ENCODE assay signal across 11 mouse cellular contexts in the genomic region with DNA sequence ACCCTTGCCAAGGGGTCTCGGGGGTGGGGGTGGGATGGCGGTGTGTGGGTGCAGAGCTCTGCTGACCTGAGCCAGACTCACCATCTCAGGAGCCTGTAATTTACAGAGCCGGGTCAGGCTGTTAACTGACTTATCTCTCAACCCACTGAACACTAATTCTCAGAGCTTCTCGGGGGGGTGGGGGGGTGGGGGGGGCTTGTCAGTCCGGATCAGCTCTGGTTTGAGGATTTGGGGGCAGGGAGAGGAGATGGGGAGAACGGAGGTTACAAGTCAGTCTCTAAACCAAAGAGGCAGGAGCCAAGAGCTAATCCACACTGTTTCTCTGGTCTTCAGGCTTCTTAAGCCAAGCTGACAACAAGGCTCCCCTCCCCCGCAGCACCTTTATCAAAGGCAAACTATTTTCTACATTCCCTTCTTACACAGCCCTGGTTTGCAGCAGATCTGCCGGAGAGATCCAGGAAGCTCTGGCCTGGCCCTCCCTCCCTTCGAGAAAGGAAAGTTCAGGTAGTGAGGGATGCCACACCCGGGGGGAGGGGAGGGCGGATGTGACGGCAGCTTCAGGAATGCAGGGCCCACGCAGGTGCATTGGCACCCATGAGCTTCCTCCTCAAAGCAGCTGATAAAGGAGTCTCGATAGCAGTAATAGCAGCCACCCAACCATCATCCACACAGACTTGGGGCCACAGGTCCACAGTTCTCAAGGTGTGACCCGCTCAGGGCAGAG. TPM values are rescaled to one million over a fixed set of nuclear protein-coding genes. Genes with fewer than 3 reads are reported as not detected.
DNase-seq lines count a peak whose midpoint lies in the region; ATAC-seq and TF ChIP-seq lines count a peak whose summit lies in the region.
"Had no signal": no experiment of that assay in that cellular context is flagged by ENCODE, and none has a peak within 500 bp of the region (broad histone marks: within the 10 kb centered on the region; RNA-seq: fewer than 3 reads in every experiment).

No protein-coding gene starts in this region.

- no peak overlapping the region for H3K4me2 ChIP-seq in midbrain, embryonic 12.5 days (replicated peaks)
- H3K4me2 ChIP-seq in midbrain, postnatal 0 days (ENCODE audit: low read depth, low read length, poor library complexity, severe bottlenecking), result no peak overlapping the region
- H3K4me2 ChIP-seq in lung, postnatal 0 days (replicated peaks; ENCODE audit: low read depth, low read length), result no peak overlapping the region
- H3K4me2 ChIP-seq: limb, embryonic 12.5 days had no signal

- H3K4me3 ChIP-seq in midbrain, embryonic 12.5 days, result no peak overlapping the region
- no peak overlapping the region for H3K4me3 ChIP-seq in midbrain, postnatal 0 days (ENCODE audit: low read depth, low read length)
- peak overlapping the region; percentile 38 for H3K4me3 ChIP-seq in kidney, adult 2 months (ENCODE audit: insufficient read depth, low read depth, low read length)
- no peak overlapping the region for H3K4me3 ChIP-seq in lung, postnatal 0 days (ENCODE audit: low read depth, low read length)
- H3K4me3 ChIP-seq: forebrain, embryonic 10.5 days; limb, embryonic 12.5 days had no signal

- peaks cover 21% of the 10 kb centered on the region for H3K27me3 ChIP-seq in midbrain, embryonic 12.5 days
- 0 out of 2 replicates have a peak, but pooled peaks cover 4% of the 10 kb centered on the region for H3K27me3 ChIP-seq in midbrain, postnatal 0 days (ENCODE audit: insufficient read depth, low read length)
- H3K27me3 ChIP-seq in kidney, adult 2 months (replicated peaks; ENCODE audit: control insufficient read depth, insufficient read depth, low read length), result no peaks in the 10 kb centered on the region
- 0 out of 2 replicates have a peak, but pooled peaks cover 6% of the 10 kb centered on the region for H3K27me3 ChIP-seq in lung, postnatal 0 days (replicated peaks; ENCODE audit: insufficient read depth, low read length)

- TF ChIP-seq CTCF in midbrain, postnatal 0 days (IDR thresholded peaks at IDR 0.05), result no peak
- TF ChIP-seq CTCF in kidney, adult 2 months (conservative IDR thresholded peaks at IDR 0.05; ENCODE audit: insufficient read depth, insufficient read length, low read depth, low read length), result no peak
- no peak for TF ChIP-seq CTCF in lung, postnatal 0 days (IDR thresholded peaks at IDR 0.05)

- 0 out of 2 replicates have a peak overlapping the region, but pooled peaks have one; percentile 3 for H3K9ac ChIP-seq in midbrain, embryonic 12.5 days (replicated peaks)
- no peak overlapping the region for H3K9ac ChIP-seq in midbrain, postnatal 0 days (replicated peaks; ENCODE audit: low read length, poor library complexity, severe bottlenecking)
- H3K9ac ChIP-seq in lung, postnatal 0 days (replicated peaks; ENCODE audit: low read depth), result no peak overlapping the region
- H3K9ac ChIP-seq: limb, embryonic 12.5 days had no signal

- H3K36me3 ChIP-seq in midbrain, embryonic 12.5 days, result no peaks in the 10 kb centered on the region
- H3K36me3 ChIP-seq in midbrain, postnatal 0 days (ENCODE audit: insufficient read depth, low read length), result no peaks in the 10 kb centered on the region
- no peaks in the 10 kb centered on the region for H3K36me3 ChIP-seq in kidney, adult 2 months (ENCODE audit: control insufficient read depth, insufficient read depth, low read length)
- no peaks in the 10 kb centered on the region for H3K36me3 ChIP-seq in lung, postnatal 0 days (ENCODE audit: insufficient read depth, low read length)
- H3K36me3 ChIP-seq: forebrain, embryonic 10.5 days; limb, embryonic 12.5 days had no signal

- ATAC-seq in midbrain, embryonic 12.5 days (ENCODE audit: low FRiP score, low read depth), result no peak
- no peak for ATAC-seq in midbrain, postnatal 0 days (ENCODE audit: low FRiP score)
- ATAC-seq in lung, postnatal 0 days, result peak; percentile 37

- peak; percentile 34 for TF ChIP-seq POLR2A in kidney, adult 2 months (IDR thresholded peaks at IDR 0.05; ENCODE audit: low read depth, low read length)

- peaks cover 17% of the 10 kb centered on the region for H3K4me1 ChIP-seq in midbrain, embryonic 12.5 days
- H3K4me1 ChIP-seq in midbrain, postnatal 0 days (ENCODE audit: insufficient read depth, low read length), result peaks cover 5% of the 10 kb centered on the region
- H3K4me1 ChIP-seq in kidney, adult 2 months (ENCODE audit: control insufficient read depth, insufficient read depth, low read length), result peaks cover 45% of the 10 kb centered on the region
- H3K4me1 ChIP-seq in lung, postnatal 0 days (ENCODE audit: insufficient read depth, low read depth, low read length), result 0 out of 2 replicates have a peak, but pooled peaks cover 4% of the 10 kb centered on the region

- no peak for DNase-seq in midbrain, postnatal 0 days (ENCODE audit: low spot score)
- peak; percentile 87 for DNase-seq in kidney, adult 2 months
- DNase-seq in lung, postnatal 0 days (ENCODE audit: low spot score), result peak; percentile 93
- peak; percentile 61 for DNase-seq in urinary bladder, adult 2 months (ENCODE audit: low spot score)
- no peak for DNase-seq in right cerebral cortex, postnatal 25 days
- no peak for DNase-seq in adrenal gland, adult 18-20 months (ENCODE audit: low spot score in 2 of 2)
- no peak for DNase-seq in cerebellum, postnatal 36 days
- DNase-seq: heart, postnatal 14 days had no signal

- TF ChIP-seq EP300 in lung, postnatal 0 days (IDR thresholded peaks at IDR 0.05), result peak; percentile 86

- no peak overlapping the region for H3K27ac ChIP-seq in midbrain, embryonic 12.5 days (replicated peaks)
- H3K27ac ChIP-seq in midbrain, postnatal 0 days (ENCODE audit: low read depth, low read length), result no peak overlapping the region
- peak overlapping the region; percentile 97 for H3K27ac ChIP-seq in kidney, adult 2 months (ENCODE audit: insufficient read depth, low read depth, low read length)
- H3K27ac ChIP-seq in lung, postnatal 0 days (ENCODE audit: low read length), result peak overlapping the region; percentile 92
- H3K27ac ChIP-seq: limb, embryonic 12.5 days had no signal

- H3K9me3 ChIP-seq in midbrain, embryonic 12.5 days, result no peaks in the 10 kb centered on the region
- no peaks in the 10 kb centered on the region for H3K9me3 ChIP-seq in midbrain, postnatal 0 days (ENCODE audit: low read length)
- H3K9me3 ChIP-seq in lung, postnatal 0 days (ENCODE audit: low read length), result no peaks in the 10 kb centered on the region
- H3K9me3 ChIP-seq: forebrain, embryonic 10.5 days; limb, embryonic 12.5 days had no signal

- WGBS in midbrain, embryonic 12.5 days, result 44% methylated on average over 14 of the region's 15 CpGs
- WGBS in midbrain, postnatal 0 days, result 51% methylated on average over 15 of the region's 15 CpGs
- 21% methylated on average over 15 of the region's 15 CpGs for WGBS in kidney, adult 2 months
- WGBS in lung, postnatal 0 days, result 12% methylated on average over 14 of the region's 15 CpGs

RNA-seq across cellular contexts. Expression of a gene that starts 2.5 kb away (rescaled TPM):
- 8.6 and 11.4 TPM in 2 replicates for polyA plus RNA-seq in midbrain, embryonic 12.5 days (2016; fragmentation: Nextera tagmentation; extraction: Ambion mirVana)
- total RNA-seq in midbrain, postnatal 0 days (2014; rRNA removed), result 6.6 and 6.8 TPM in 2 replicates
- 3.9 and 5.1 TPM in 2 replicates for polyA plus RNA-seq in midbrain, postnatal 0 days (2015; fragmentation: Nextera tagmentation; extraction: Ambion mirVana)
- 41.0 and 44.4 TPM in 2 replicates for polyA plus RNA-seq in kidney, adult 2 months (2012; rRNA removed)
- 47.2 and 50.5 TPM in 2 replicates for polyA plus RNA-seq in lung, postnatal 0 days (2015; fragmentation: Nextera tagmentation; extraction: Ambion mirVana)
- 6.3 and 8.3 TPM in 2 replicates for polyA plus RNA-seq in urinary bladder, adult 2 months (2012; rRNA removed)
- 1 to 10 TPM; 1.2 to 1.6 TPM for total RNA-seq in adrenal gland, adult 18-20 months (2021)

Comparison
In these comparisons a context has a peak if more than half of its experiments do, and no peak if none do; other contexts are left out.
1. H3K27ac ChIP-seq: peak in kidney, adult 2 months (single experiment) and lung, postnatal 0 days (single experiment); none in midbrain, embryonic 12.5 days (single experiment) and midbrain, postnatal 0 days (single experiment).
2. DNase-seq: peak in kidney, adult 2 months (single experiment), lung, postnatal 0 days (single experiment) and urinary bladder, adult 2 months (single experiment); none in midbrain, postnatal 0 days (single experiment), right cerebral cortex, postnatal 25 days (single experiment), adrenal gland, adult 18-20 months (0 of 2) and cerebellum, postnatal 36 days (0 of 2).